Mouse (Mus musculus) embryonic facial prominence, embryonic 13.5 days (tissue): ENCODE results near the gene Tmc2. TPM values are rescaled to one million over a fixed set of nuclear protein-coding genes. Genes with fewer than 3 reads are reported as not detected.
A peak's percentile ranks its signal among the peaks of the same experiment; 100 is the strongest.

Experiments
- ATAC-seq: fragments of 200-750 bp; cut with Nextera tagmentation; 2 replicates; pipeline ENCODE4 v1.8.0; 2017; ENCODE audit warnings: low read depth; ENCODE audit not compliant: insufficient number of reproducible peaks, insufficient read depth, low FRiP score, low TSS enrichment
- H3K27ac ChIP-seq: fragments of 300-500 bp; sonication (generic); 2 replicates; pipeline ENCODE4 v1.5.1; 2015; ENCODE audit warnings: moderate library complexity, mild to moderate bottlenecking, inconsistent platforms
- H3K27me3 ChIP-seq: fragments of 300-500 bp; sonication (generic); 2 replicates; pipeline ENCODE4 v1.6.1; 2015; ENCODE audit warnings: mild to moderate bottlenecking, inconsistent platforms
- H3K36me3 ChIP-seq: fragments of 300-500 bp; sonication (generic); 2 replicates; pipeline ENCODE4 v1.6.1; 2015; ENCODE audit warnings: mild to moderate bottlenecking, inconsistent platforms
- H3K4me1 ChIP-seq: fragments of 300-500 bp; sonication (generic); 2 replicates; pipeline ENCODE4 v1.6.1; 2015; ENCODE audit warnings: inconsistent platforms
- H3K4me2 ChIP-seq: fragments of 300-500 bp; sonication (generic); 2 replicates; pipeline ENCODE4 v1.6.1; 2015; ENCODE audit warnings: moderate library complexity, mild to moderate bottlenecking, inconsistent platforms
- H3K4me3 ChIP-seq: fragments of 300-500 bp; sonication (generic); 2 replicates; pipeline ENCODE4 v1.5.1; 2015; ENCODE audit warnings: mild to moderate bottlenecking, inconsistent platforms
- H3K9ac ChIP-seq: fragments of 300-500 bp; sonication (generic); 2 replicates; pipeline ENCODE4 v1.6.1; 2015; ENCODE audit warnings: mild to moderate bottlenecking, inconsistent platforms
- H3K9me3 ChIP-seq: fragments of 300-500 bp; sonication (generic); 2 replicates; pipeline ENCODE4 v1.6.1; 2016; ENCODE audit warnings: inconsistent platforms
- WGBS: fragments of 180-500 bp; shearing (Covaris S2); methylation state at CpG from one replicate; pipeline ENCODE4 v1.1.7; 2015; ENCODE audit warnings: mixed read lengths; 5-methylcytosine and 5-hydroxymethylcytosine counted together
- polyA plus RNA-seq: library from polyadenylated mRNA; unstranded; fragments of >200 nt; fragmentation: Nextera tagmentation; extraction: Ambion mirVana; gene quantifications from 2 replicates; pipeline ENCODE4 v1.2.1, GENCODE M21; 2015

Tmc2 gene
- polyA plus RNA-seq, 1 experiment from 2014 or later, result not detected

GRCm38 (mm10) chr2:130283854-130284654 is 89.1 kb downstream of the Tmc2 start, which contains the start of gene Idh3b:
TSS of gene Idh3b (minus strand) at chr2:130284547.
- Histone ChIP-seq H3K4me3 (peak within 1 kb of the TSS; percentile 91), H3K4me1 (peaks cover 20% of the 10 kb centered on the region), H3K9ac (peak within 1 kb of the TSS; percentile 89), H3K36me3 (peaks cover 26% of the 10 kb centered on the region), H3K4me2 (peak within 1 kb of the TSS; percentile 97), H3K27ac (peak within 1 kb of the TSS; percentile 57), H3K27me3 (no peaks in the 10 kb centered on the region), H3K9me3 (no peaks in the 10 kb centered on the region)
- under 1% methylated on average over 51 of the region's 51 CpGs for WGBS
- ATAC-seq, result peak; percentile 80

GRCm38 (mm10) chr2:130289086-130289485 is 94.1 kb downstream of the Tmc2 start:
- WGBS, result 48% methylated on average over 4 of the region's 4 CpGs
- Histone ChIP-seq H3K4me3 (no peak overlapping the region), H3K36me3 (no peaks in the 10 kb centered on the region), H3K9ac (no peak overlapping the region), H3K27me3 (no peaks in the 10 kb centered on the region), H3K4me1 (peaks cover 24% of the 10 kb centered on the region), H3K4me2 (no peak overlapping the region), H3K9me3 (no peaks in the 10 kb centered on the region), H3K27ac (no peak overlapping the region)
- ATAC-seq, result no peak

- Histone ChIP-seq H3K27me3 (peaks cover 5% of the 10 kb centered on the region), H3K9me3 (no peaks in the 10 kb centered on the region), H3K4me2 (no peak overlapping the region; the same call in 1 of the 2 replicates), H3K36me3 (no peaks in the 10 kb centered on the region), H3K27ac (no peak overlapping the region), H3K9ac (no peak overlapping the region), H3K4me1 (peaks cover 28% of the 10 kb centered on the region), H3K4me3 (no peak overlapping the region)
- WGBS, result 7% methylated on average over 8 of the region's 8 CpGs
- 0 out of 2 replicates have a peak, but pooled peaks have one; percentile 8 for ATAC-seq
Measured at GRCm38 (mm10) chr2:130291434-130291833, 96.4 kb downstream of the Tmc2 start.

- peaks cover 41% of the 10 kb centered on the region for H3K4me1 ChIP-seq
- H3K9me3 ChIP-seq, result no peaks in the 10 kb centered on the region
- no peak overlapping the region for H3K27ac ChIP-seq
- H3K36me3 ChIP-seq, result peaks cover 3% of the 10 kb centered on the region; the same call in 1 of the 2 replicates
- WGBS, result 42% methylated on average over 3 of the region's 3 CpGs
- H3K27me3 ChIP-seq, result peaks cover 13% of the 10 kb centered on the region
- H3K4me2 ChIP-seq, result peak overlapping the region; percentile 76
- ATAC-seq, result no peak
- no peak overlapping the region for H3K9ac ChIP-seq
- H3K4me3 ChIP-seq, result no peak overlapping the region
Measured at GRCm38 (mm10) chr2:130293009-130293408, 98.0 kb downstream of the Tmc2 start.

GRCm38 (mm10) chr2:130293486-130293885 is 98.5 kb downstream of the Tmc2 start:
- WGBS, result 3% methylated on average over 4 of the region's 4 CpGs

GRCm38 (mm10) chr2:130294218-130294935 is 99.4 kb downstream of the Tmc2 start:
- H3K4me2 ChIP-seq, result peak overlapping the region; percentile 76

More at GRCm38 (mm10) chr2:130293486-130293885, 98.5 kb downstream of the Tmc2 start:
- Histone ChIP-seq H3K27me3 (peaks cover 14% of the 10 kb centered on the region), H3K9me3 (no peaks in the 10 kb centered on the region), H3K36me3 (peaks cover 8% of the 10 kb centered on the region), H3K4me2 (peak overlapping the region; percentile 76), H3K4me3 (peak overlapping the region; percentile 12), H3K27ac (no peak overlapping the region), H3K9ac (no peak overlapping the region), H3K4me1 (peaks cover 43% of the 10 kb centered on the region)
- peak; percentile 59; the same call in 1 of the 2 replicates for ATAC-seq

GRCm38 (mm10) chr2:130294936-130295277 is 99.9 kb downstream of the Tmc2 start, which contains the start of gene Ebf4:
TSS of gene Ebf4 (plus strand) at chr2:130295169.
- Histone ChIP-seq H3K27ac (peak within 1 kb of the TSS; percentile 72), H3K4me3 (peak within 1 kb of the TSS; percentile 69), H3K9ac (peak within 1 kb of the TSS; percentile 84), H3K4me2 (peak within 1 kb of the TSS; percentile 76), H3K4me1 (peaks cover 43% of the 10 kb centered on the region), H3K27me3 (peaks cover 14% of the 10 kb centered on the region), H3K9me3 (no peaks in the 10 kb centered on the region), H3K36me3 (peaks cover 20% of the 10 kb centered on the region)
- under 1% methylated on average over 34 of the region's 39 CpGs for WGBS
- ATAC-seq, result peak; percentile 45

More at GRCm38 (mm10) chr2:130294218-130294935, 99.4 kb downstream of the Tmc2 start:
- H3K9me3 ChIP-seq, result no peaks in the 10 kb centered on the region
- peak overlapping the region; percentile 72 for H3K27ac ChIP-seq
- peak overlapping the region; percentile 84 for H3K9ac ChIP-seq
- H3K27me3 ChIP-seq, result peaks cover 14% of the 10 kb centered on the region
- peaks cover 16% of the 10 kb centered on the region for H3K36me3 ChIP-seq
- H3K4me1 ChIP-seq, result peaks cover 43% of the 10 kb centered on the region
- 8% methylated on average over 20 of the region's 20 CpGs for WGBS
- ATAC-seq, result no peak; the same call in 1 of the 2 replicates
- H3K4me3 ChIP-seq, result peak overlapping the region; percentile 69

- Histone ChIP-seq H3K9me3 (no peaks in the 10 kb centered on the region), H3K4me3 (peak overlapping the region; percentile 69), H3K27ac (peak overlapping the region; percentile 72), H3K9ac (peak overlapping the region; percentile 84), H3K36me3 (peaks cover 22% of the 10 kb centered on the region), H3K27me3 (peaks cover 14% of the 10 kb centered on the region), H3K4me1 (peaks cover 45% of the 10 kb centered on the region), H3K4me2 (peak overlapping the region; percentile 76)
- under 1% methylated on average over 40 of the region's 99 CpGs for WGBS
- peak; percentile 53 for ATAC-seq
Measured at GRCm38 (mm10) chr2:130295331-130296133, 100.5 kb downstream of the Tmc2 start.

GRCm38 (mm10) chr2:130296134-130296745 is 101.2 kb downstream of the Tmc2 start:
- Histone ChIP-seq H3K4me3 (peak overlapping the region; percentile 69), H3K36me3 (peaks cover 22% of the 10 kb centered on the region), H3K4me2 (peak overlapping the region; percentile 76), H3K9ac (peak overlapping the region; percentile 84), H3K27ac (peak overlapping the region; percentile 72; the same call in 1 of the 2 replicates), H3K27me3 (peaks cover 14% of the 10 kb centered on the region), H3K9me3 (no peaks in the 10 kb centered on the region), H3K4me1 (peaks cover 45% of the 10 kb centered on the region)
- no peak for ATAC-seq
- WGBS, result 2% methylated on average over 20 of the region's 20 CpGs

GRCm38 (mm10) chr2:130297580-130297979 is 102.6 kb downstream of the Tmc2 start:
- Histone ChIP-seq H3K27me3 (peaks cover 14% of the 10 kb centered on the region), H3K4me1 (peaks cover 41% of the 10 kb centered on the region), H3K4me2 (peak overlapping the region; percentile 76; the same call in 1 of the 2 replicates), H3K4me3 (no peak overlapping the region), H3K9me3 (no peaks in the 10 kb centered on the region), H3K9ac (no peak overlapping the region), H3K27ac (no peak overlapping the region), H3K36me3 (peaks cover 22% of the 10 kb centered on the region)
- no peak for ATAC-seq
- WGBS, result 79% methylated on average over 9 of the region's 9 CpGs
